Mouse (Mus musculus): ENCODE data around the gene Tcf25.
"Not testable (repeated sequence)": the region's sequence is repeated elsewhere in the genome, so short reads cannot be mapped to it uniquely, and the experiment has no call there.

Gene Tcf25

DNA sequence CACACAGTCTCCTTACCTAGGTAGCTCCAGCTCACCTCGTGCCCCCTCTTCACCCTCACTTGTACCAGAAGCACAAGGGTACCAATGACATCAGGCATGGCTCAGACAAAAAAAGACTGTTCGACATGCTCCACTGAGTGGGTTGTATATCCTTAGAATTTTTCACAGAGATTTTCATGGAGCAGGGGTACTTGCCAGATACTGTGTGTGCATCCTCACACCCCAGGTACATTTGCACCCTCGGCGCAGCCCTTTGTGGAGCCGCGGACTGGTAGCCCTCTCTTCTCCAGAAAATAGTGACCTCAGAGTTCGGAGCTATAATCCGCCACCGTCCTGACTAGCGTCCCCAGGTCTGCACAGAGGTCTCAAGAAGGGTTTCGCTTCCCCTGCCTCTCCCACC is 37.2 kb downstream of the Tcf25 start:
- no peak for DNase-seq (ENCODE audit: low read depth, low spot score)

DNA sequence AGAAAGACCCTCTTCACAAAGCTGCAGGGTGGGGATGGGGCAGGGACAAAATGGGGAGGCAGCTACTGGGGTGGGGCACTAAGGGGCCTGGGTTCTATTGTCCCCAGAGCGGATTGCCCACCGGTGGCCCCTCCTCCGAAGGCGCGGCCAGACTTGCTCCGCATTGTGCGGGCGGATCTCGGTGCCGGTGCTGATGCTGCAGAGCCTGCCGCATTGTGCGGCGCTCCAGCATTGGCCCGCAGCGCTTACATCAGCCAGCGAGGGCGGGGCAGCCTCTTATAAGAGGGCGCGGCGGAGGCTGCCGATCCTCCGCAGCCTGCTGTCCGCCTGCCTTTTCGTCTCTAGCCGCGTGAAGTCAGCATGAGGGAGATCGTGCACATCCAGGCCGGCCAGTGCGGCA is 37.7 kb downstream of the Tcf25 start, which contains the start of gene Tubb3:
Gene Tubb3, plus strand, starts transcription at position 179 of the 400 bp plus-strand sequence.
- DNase-seq (ENCODE audit: low read depth, low spot score): no peak

DNA sequence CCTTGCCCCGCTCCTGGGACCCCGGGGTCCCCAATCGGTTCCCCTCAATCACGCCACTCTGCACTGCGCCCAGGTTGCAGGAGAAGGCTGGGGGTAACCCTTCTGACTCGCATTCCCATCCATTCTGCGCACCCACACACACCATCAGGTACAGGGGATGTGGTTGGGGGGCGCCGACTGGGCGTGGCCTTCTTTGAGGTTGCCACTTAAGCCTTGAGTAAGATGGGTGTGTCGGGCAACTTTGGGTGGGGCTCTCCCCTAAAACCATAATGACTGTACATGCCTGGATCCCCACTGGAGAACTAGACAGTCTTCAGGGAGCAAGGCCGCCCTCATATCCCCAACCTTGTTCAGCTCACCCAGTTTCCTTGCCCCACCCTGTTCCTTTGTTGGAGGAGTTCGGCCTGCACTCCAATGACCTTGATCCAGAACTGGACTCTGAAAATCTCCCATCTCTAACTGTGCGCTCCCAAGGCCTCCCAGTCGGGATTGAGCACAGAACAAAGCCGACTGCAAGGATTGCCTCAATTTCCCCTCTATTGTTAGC is 38.3 kb downstream of the Tcf25 start:
- DNase-seq (ENCODE audit: low read depth, low spot score): no peak

DNA sequence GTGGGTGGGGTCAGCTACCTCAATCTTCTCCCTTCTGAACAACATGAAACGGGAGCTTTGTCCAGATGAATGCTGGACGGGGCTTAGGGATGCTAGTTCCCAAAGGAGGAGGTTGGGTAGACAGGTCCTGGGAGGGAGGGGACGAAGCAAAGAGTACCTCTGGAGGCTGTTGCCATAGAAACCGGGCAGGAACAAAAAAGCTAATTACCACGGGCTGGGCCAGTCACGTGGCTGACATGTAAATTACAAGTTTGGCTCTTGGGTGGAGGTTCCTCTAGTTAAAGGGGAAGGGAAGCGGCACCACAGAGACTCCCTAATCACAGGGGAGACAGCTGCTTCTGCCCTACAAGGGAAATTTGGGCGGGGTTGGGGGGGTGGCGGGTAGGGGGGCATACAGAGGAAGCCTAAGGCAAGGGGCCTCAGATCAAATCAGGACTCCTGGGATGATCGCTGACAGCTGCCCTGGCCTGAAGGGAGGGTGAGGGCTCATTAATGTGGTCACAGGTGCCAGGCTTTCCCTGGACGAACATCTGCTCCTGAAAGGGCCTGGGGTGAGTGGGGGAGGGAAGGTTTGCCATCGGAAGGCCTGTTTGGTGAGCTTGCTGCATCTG is 39.1 kb downstream of the Tcf25 start:
- no peak for DNase-seq (ENCODE audit: low read depth, low spot score)

DNA sequence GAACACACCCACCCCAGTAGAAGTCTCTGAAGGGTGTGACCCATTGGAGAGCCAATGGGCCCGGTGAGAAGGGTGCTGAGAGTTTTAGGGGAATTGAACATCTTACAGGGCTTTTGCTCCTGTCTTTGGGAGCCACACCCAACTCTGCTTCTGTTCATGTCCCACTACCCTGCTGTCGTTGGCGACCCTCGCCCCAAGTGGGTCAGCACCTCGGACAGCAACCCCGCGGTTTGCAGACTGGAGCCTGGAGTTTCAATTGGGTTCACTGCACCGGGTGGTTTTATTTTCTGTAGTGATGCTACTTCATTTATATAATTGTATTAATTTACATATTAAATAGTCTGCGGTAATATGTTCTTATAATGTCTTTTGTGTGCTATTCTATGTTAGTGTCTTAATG is 40.7 kb downstream of the Tcf25 start:
- DNase-seq (ENCODE audit: low read depth, low spot score): no peak

DNA sequence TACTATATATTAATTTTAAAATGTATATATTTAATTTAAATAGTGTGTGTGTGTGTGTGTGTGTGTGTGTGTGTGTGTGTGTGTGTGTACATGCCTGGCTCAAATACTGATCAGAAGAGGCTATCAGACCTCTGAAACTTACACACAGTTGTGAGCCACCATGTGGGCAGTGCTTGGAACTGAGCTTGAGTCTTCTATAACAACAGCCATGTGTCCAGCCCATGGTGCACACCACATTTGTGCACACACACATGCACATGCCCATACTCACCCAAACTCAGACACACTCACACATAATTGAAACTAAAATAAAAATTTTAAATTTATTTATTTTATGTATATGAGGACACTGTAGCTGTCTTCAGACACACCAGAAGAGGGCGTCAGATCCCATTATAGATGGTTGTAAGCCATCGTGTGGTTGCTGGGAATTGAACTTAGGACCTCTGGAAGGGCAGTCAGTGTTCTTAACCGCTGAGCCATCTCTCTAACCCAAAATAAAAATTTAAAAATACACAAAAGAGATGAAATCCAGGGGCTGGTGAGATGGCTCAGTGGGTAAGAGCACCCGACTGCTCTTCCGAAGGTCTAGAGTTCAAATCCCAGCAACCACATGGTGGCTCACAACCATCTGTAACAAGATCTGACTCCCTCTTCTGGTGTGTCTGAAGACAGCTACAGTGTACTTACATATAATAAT is 41.6 kb downstream of the Tcf25 start:
- DNase-seq (ENCODE audit: low read depth, low spot score): not testable (repeated sequence)

DNA sequence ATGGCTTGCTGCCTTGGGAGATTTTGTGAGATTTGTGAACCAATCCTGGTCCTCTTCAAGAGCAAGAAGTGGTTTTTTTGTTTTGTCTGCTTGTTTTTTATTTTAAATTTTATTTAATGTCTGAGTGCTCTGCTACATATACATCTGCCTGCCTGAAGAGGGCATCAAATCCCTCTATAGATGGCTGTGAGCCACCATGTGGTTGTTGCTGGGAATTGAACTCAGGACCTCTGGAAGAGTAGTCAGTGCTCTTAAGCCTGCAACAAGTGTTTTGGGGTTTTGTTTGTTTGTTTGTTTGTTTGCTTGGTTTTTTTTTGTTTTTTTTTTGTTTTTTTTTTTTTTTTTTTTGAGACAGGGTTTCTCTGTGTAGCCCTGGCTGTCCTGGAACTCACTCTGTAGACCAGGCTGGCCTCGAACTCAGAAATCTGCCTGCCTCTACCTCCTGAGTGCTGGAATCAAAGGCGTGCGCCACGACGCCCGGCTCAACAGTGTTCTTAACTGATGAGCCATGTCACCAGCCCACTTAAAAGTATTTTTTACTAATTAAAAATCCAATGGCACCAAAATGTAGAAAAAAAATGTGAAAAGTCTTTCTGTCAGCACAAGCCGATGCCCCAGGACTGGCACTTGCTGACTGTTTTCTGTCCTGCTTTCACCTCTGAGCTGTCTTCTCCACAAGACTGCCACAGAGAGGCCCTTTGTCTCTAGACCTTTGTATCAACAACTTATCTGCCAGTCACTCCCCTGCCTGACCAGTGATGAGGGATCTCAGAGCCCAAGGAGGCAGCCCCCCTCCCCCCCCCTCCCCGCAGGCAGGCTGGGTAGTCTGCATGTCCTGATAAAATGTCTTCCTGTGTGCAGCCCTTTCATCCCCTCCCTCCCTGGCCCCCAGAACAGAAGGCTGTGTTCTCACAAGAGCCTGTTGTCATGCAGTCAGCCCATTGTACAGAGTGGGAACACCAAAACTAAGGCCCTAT is 42.7 kb downstream of the Tcf25 start:
- no peak for DNase-seq (ENCODE audit: low read depth, low spot score)

DNA sequence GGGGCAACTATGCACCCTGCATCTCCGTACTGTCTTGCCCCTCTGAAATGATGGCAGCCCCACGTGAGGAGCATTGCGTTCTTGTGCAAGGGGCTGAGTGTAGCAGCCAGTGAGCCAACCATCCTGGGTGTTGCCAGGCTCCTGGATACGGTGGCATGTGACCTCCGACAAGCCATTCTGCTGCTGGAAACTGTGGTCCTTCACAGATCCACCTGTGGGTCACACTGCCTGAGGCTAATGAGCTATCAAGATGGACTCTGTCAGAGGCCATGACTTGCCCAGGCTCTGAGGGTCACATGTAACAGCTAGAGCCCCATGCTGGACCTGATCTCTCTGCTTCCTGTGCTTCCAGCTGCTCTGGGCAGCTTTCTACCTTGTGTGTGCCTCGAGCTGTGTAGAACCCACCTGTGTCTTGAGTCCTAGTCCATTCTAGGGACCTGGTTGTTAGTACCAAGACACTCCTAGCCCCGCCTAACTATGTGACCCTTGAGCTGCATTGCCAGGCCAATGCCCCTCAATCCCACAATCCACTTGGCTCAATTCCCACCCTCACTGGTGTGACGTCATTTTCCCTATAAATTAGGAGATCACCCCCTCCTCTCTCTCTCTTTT is 43.5 kb downstream of the Tcf25 start:
- no peak for DNase-seq (ENCODE audit: low read depth, low spot score)

DNA sequence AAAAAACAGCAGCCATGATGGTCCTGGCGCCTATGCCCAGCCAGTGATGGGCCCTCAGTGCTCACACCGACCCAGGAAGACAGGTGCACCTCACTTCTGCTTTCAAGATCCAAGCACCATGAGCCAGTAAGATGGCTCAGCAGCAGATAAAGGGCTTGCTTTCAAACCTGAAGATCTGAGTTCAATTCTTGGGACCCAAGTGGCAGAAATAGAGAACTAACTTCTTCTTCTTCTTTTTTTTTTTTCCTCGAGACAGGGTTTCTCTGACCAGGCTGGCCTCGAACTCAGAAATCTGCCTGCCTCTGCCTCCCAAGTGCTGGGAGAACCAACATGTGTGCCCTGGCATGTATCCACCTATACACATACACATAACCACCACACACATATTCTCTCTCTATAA is 46.2 kb downstream of the Tcf25 start:
- DNase-seq (ENCODE audit: low read depth, low spot score): no peak

DNA sequence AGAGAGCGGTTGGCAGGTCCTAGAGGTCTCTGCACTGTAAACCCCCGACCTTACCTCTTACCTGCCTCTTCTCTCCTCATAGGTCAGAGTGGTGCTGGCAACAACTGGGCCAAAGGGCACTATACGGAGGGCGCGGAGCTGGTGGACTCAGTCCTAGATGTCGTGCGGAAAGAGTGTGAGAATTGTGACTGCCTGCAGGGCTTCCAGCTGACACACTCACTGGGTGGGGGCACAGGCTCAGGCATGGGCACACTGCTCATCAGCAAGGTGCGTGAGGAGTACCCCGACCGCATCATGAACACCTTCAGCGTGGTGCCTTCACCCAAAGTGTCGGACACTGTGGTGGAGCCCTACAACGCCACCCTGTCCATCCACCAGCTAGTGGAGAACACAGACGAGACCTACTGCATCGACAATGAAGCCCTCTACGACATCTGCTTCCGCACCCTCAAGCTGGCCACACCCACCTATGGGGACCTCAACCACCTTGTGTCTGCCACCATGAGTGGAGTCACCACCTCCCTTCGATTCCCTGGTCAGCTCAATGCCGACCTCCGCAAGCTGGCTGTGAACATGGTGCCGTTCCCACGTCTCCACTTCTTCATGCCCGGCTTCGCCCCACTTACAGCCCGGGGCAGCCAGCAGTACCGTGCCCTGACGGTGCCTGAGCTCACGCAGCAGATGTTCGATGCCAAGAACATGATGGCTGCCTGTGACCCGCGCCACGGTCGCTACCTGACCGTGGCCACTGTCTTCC is 47.1 kb downstream of the Tcf25 start:
- no peak for DNase-seq (ENCODE audit: low read depth, low spot score)

DNA sequence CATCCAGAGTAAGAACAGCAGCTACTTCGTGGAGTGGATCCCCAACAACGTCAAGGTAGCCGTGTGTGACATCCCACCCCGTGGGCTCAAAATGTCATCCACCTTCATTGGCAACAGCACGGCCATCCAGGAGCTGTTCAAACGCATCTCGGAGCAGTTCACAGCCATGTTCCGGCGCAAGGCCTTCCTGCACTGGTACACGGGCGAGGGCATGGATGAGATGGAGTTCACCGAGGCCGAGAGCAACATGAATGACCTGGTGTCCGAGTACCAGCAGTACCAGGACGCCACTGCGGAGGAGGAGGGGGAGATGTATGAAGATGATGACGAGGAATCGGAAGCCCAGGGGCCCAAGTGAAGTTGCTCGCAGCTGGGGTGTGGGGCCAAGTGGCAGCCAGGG is 47.8 kb downstream of the Tcf25 start:
- DNase-seq (ENCODE audit: low read depth, low spot score): no peak

DNA sequence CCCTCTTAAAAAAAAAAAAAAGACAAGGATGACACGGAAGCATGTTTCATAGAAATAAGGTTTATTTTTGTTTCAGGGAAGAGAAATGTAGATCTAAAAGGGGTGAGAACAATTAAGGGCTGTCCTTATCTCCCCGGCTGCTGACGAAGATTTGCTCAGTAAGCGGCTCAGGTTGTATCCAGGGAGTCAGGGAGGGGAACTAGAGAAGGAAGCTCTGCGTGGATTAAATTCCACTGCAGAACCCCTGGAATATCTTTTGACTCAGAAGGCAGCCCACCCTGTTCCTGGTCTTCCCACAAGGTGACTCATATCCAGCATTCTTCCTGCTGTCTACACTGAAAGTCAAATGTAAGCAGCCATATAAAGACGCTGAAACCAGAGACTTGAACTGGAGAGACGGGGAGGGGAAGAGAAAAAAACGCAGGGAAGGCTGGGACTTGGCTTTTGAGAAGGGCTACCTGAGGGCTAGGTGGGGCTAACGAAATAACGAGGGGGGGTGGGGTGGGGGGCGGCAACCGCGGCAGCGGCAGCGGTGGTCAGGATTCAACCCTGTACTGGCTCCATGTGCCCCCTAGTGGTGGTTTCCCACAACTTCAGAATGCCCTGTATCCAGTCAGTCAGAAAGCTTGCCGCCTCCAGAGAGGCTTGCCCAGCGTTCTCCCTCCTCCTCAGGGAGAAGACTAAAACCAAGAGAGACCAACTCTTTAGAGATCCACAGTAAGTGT is 48.7 kb downstream of the Tcf25 start:
- DNase-seq (ENCODE audit: low read depth, low spot score): peak; percentile 33

DNA sequence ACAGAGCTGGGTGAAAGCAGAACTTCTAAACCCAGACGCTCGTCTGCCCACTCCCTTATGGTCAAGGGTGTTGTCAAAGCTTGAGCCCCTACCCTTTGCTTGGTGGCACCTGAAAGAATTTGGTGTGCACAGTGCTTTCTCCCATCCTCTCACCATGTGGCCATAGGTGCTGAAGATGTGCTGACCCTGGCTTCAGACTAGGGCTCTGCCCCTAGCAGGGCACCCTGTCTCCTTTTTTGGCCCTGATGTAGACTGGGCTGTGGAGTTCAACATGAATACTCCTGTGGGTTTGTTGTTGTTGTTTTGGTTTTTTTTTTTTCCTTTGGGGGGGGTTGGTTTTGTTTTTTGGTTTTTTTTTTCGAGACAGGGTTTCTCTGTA is 49.2 kb downstream of the Tcf25 start:
- no peak for DNase-seq (ENCODE audit: low read depth, low spot score)

DNA sequence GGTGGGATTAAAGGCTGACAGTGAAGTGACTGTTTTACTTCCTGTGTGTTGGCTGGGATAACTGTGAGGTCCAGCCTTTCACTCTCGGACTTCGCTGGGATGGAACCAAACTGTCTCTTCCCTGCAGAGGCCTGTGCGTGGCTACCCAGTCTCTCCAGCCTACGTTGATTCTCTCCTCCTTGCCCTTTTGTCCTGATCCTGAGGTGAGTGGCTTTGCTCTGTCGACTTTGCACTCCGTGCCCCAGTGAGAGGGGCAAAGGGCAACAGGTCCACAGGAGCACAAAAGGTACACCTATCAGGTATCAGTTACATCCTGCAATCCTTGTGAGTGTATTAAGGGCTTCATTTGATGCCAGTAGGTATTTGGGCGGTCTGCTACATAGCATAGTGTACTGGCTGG is 49.9 kb downstream of the Tcf25 start, which contains the start of gene Def8:
Gene Def8, plus strand, starts transcription at position 87 of the 400 bp plus-strand sequence.
- DNase-seq (ENCODE audit: low read depth, low spot score): no peak

DNA sequence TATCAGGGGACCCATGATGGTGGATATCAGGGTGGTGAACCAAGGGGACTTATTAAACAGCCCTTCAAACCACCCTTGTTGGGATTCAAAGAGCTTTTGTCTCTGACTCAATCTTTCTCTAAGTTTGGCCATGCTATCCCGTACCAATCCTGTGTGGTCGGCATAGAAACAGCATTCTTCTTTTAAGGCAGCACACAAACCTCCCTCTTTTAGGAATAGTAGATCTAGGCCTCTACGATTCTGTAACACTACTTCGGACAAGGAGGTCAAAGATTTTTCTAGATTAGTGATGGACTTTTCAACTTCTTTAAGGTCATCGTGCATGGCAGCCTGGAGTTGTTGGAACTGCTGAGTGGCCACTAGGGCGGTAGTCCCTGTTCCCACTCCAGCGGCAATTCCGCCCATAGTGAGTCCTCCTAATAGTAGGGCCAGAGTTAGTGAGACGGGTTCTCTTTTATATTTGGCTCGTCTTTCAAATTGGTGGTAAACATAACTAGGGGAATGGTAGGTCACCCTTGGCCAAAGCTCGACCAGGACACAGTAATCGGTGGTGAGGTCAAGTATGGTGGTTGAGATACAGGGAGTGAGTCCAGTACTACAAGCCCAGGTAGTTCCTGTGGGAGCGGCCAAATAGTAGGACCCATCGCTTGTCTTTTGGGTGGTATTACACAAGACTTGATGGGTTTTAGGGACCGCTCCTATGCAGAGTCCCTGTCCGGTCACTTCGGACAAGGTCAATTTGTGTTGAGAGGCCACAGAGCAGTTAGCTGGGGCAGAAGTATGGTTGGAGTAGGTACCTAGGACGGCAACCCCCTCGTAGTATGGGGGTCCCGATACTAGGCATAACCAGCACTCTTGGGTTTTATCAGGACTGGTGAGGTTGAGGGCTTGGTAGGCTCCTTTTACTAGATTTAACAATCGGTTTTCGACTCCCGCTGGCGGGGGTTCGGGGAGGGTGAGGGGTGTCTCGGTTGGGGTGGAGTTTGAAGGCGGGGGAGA is 53.3 kb downstream of the Tcf25 start:
- no peak for DNase-seq (ENCODE audit: low read depth, low spot score)

DNA sequence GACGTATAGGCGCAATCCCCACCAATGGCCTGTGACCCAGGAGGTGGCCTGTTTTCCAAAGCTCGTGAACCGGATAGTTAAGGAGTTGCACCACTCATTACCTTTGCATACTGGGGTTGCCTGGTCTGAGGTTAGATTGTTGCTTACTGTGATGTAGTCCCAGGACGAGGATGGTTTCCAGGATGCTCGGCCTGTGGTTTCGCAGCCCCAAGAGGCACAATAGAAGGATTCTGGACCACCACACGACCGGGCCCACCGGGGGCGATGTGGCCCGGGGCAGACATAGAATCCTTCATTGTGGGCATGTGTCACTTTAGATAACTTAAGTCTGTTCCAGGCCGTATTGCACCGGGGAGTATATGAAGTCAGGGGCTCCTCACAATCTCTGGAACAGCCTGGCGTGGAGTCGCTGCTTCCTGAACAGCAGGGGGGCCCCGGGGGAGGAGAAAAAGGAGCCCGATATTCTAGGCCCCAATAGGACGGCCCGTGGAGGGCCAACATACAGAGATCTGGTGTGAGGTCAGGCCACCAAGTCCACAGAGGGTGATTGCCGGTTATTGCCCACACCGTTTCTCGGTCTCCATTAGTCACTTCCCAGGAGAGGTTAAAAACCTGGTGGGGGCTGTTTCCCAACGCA is 54.2 kb downstream of the Tcf25 start:
- DNase-seq (ENCODE audit: low read depth, low spot score): no peak

DNA sequence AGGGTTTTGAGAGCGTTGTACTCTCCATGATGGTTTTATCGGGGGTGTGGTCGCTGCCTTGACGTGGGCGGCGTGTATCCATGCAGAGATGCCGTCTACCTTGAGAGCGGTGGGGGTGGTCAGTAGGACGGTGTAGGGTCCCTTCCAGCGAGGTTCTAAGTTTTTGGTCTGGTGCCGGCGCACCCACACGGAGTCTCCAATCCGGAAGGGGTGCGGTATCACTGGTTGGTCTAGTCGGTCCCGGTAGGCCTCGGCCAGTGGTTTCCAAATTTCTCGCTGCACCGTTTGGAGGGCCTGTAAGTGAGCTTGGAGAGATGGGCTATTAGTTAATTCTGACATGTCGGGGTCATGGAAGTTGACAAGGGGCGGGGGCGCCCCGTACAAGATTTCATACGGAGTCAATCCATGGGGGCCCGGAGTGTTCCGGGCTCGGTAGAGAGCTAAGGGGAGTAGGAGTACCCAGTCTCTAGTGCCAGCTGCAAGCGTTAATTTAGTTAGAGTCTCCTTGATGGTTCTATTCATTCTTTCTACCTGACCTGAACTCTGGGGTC is 54.9 kb downstream of the Tcf25 start:
- DNase-seq (ENCODE audit: low read depth, low spot score): no peak
